Mouse (Mus musculus) thymus, adult 2 months (tissue): ENCODE data around the gene Fam163b. TPM values are rescaled to one million over a fixed set of nuclear protein-coding genes. Genes with fewer than 3 reads are reported as not detected.

Source experiments
- DNase-seq: peaks from one replicate; pipeline ENCODE4 v3.0.0; 2021
- H3K27ac ChIP-seq: fragments of 200-500 bp; 2 replicates; pipeline ENCODE4 v1.5.1; 2012; ENCODE audit warnings: low read length, control low read depth; ENCODE audit not compliant: control insufficient read depth, insufficient read depth
- H3K27me3 ChIP-seq: fragments of 200-500 bp; 2 replicates; pipeline ENCODE4 v1.6.1; 2012; ENCODE audit warnings: mild to moderate bottlenecking, low read length, moderate library complexity, mixed read lengths; ENCODE audit not compliant: control insufficient read depth, insufficient read depth
- H3K36me3 ChIP-seq: fragments of 200-500 bp; 2 replicates; pipeline ENCODE4 v1.6.1; 2012; ENCODE audit warnings: mild to moderate bottlenecking, low read length, moderate library complexity; ENCODE audit not compliant: control insufficient read depth, insufficient read depth
- H3K4me1 ChIP-seq: fragments of 200-500 bp; replicated peaks from 2 replicates; pipeline ENCODE4 v1.6.1; 2012; ENCODE audit warnings: low read length; ENCODE audit not compliant: control insufficient read depth, insufficient read depth
- H3K4me3 ChIP-seq: fragments of 200-500 bp; 2 replicates; pipeline ENCODE4 v1.5.1; 2012; ENCODE audit warnings: mild to moderate bottlenecking, low read length, control low read depth, moderate library complexity; ENCODE audit not compliant: control insufficient read depth, insufficient read depth
- CTCF ChIP-seq: fragments of 200-500 bp; IDR thresholded peaks from 2 replicates; pipeline ENCODE4 v1.5.1; 2012; ENCODE audit warnings: mild to moderate bottlenecking, control low read depth, low read length, moderate library complexity, borderline replicate concordance; ENCODE audit not compliant: control insufficient read depth, poor library complexity, insufficient read depth; ENCODE audit errors: extremely low read depth
- POLR2A ChIP-seq: fragments of 200-500 bp; IDR thresholded peaks from 2 replicates; pipeline ENCODE4 v1.6.1; 2012; ENCODE audit warnings: mild to moderate bottlenecking, low read length, control low read depth, moderate library complexity; ENCODE audit not compliant: control insufficient read depth, poor library complexity, insufficient read depth; ENCODE audit errors: extremely low read depth
- WGBS: fragments of 180-500 bp; shearing (Covaris S2); methylation state at CpG from one replicate; pipeline ENCODE4 v1.1.7; 2018; 5-methylcytosine and 5-hydroxymethylcytosine counted together
- polyA plus RNA-seq: library from polyadenylated mRNA; depleted of rRNA; stranded (reverse); fragments of >200 nt; gene quantifications from 2 replicates; pipeline ENCODE4 v1.2.3, GENCODE M21; 2012; rRNA removed

Gene Fam163b
- polyA plus RNA-seq, 1 experiment: 7.8 TPM

DNA sequence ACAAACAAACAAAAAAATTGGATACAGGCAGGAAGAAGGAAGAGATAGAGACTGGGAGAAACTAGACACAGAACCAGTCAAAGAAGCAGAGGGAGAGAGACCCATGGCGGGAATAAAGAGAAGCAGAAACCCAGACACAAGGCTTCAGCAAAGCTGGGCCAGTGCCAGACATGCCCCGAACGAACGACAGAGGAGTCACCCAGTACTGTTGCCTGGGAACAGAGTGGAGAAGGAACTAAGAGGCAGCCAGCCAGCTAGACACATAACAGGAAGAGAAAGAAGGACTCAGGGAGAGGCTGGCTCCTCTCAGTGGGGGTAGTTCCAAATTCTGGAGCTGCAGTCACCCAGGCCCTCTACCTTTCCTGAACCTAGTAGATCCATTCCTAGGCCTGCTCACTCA lies 71.2 kb downstream of the Fam163b start:
- TF ChIP-seq POLR2A (no peak), CTCF (no peak)
- no peaks in the 10 kb centered on the region for H3K36me3 ChIP-seq
- no peak overlapping the region for H3K4me3 ChIP-seq
- H3K27me3 ChIP-seq: no peaks in the 10 kb centered on the region
- 26% methylated on average over 4 of the region's 4 CpGs for WGBS
- H3K4me1 ChIP-seq: peaks cover 37% of the 10 kb centered on the region
- H3K27ac ChIP-seq: no peak overlapping the region
- DNase-seq: no peak

DNA sequence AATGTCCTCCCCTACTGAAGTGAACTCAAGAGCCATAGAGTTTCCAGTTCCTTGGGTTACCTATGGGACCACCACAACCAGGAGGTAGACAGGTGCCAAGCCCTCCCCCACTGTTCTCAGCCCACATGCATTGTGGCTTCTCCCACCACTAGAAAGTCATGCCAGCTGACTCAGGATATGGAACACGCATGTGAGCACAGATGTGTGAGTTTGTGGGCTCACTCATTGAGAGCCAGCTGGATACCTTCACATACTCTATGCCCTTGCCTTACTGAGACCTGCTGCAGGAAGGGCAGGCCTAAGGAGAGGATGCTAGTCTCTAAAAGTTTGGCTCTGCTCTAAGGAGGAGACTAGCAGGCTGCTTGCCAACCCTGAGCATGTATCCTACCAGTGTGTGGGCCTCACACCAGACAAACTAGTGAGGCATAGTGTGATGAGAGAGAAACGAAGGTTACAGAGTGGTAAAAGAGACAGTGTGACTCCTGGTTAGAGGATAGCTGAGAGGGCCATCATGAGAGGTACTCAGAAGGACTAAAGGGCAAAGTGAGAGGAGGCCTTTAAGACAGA lies 72.0 kb downstream of the Fam163b start:
- WGBS: 30% methylated on average over 2 of the region's 2 CpGs
- Histone ChIP-seq H3K36me3 (no peaks in the 10 kb centered on the region), H3K27me3 (no peaks in the 10 kb centered on the region), H3K4me1 (peaks cover 37% of the 10 kb centered on the region), H3K4me3 (no peak overlapping the region), H3K27ac (no peak overlapping the region)
- DNase-seq: peak; percentile 60
- TF ChIP-seq POLR2A: no peak
- no peak for TF ChIP-seq CTCF

DNA sequence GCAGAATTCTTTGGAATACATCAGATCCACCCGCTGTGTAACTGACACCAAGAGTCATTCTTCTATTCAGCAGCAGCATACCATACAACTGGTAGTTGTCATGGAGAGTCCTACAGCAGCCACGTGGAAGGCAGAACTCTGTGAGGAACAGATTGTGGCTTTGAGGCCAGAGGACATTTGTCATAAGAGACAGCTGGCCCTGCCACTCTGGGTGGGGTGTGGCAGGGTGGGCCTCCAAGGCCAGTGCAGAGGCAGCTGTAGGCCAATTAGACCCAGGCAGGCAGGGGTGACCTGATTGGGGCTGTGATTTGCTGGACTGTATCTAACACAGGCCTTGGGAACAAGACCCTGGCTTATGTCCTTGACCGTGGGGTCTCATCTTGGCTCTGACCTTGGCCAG lies 72.6 kb downstream of the Fam163b start:
- Histone ChIP-seq H3K36me3 (no peaks in the 10 kb centered on the region), H3K4me1 (peaks cover 37% of the 10 kb centered on the region), H3K27ac (no peak overlapping the region), H3K27me3 (no peaks in the 10 kb centered on the region), H3K4me3 (no peak overlapping the region)
- WGBS: 62% methylated on average over 3 of the region's 3 CpGs
- TF ChIP-seq CTCF (no peak), POLR2A (no peak)
- DNase-seq: no peak

DNA sequence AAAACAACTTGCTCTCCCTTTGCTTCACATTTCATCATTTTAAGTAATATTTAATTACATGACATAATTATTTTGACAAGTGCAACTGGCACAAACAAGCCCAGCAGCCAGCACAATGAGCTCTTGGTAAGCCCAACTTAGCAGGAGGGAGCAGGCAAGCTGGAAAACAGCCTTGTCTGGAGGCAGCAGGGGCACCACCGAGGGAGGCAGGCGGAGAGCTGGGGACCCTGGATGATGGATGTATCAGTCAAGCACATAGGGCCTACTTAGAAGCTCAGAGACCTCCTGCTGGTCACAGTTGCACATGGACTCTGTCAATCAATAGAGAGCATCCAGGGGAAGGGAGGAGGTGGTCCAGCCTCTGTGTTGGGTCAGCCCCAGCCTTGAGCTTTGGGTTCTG lies 74.3 kb downstream of the Fam163b start:
- Histone ChIP-seq H3K4me3 (no peak overlapping the region), H3K4me1 (peaks cover 39% of the 10 kb centered on the region), H3K36me3 (no peaks in the 10 kb centered on the region), H3K27ac (no peak overlapping the region), H3K27me3 (no peaks in the 10 kb centered on the region)
- TF ChIP-seq POLR2A (no peak), CTCF (no peak)
- 90% methylated on average over 2 of the region's 2 CpGs for WGBS
- DNase-seq: no peak

DNA sequence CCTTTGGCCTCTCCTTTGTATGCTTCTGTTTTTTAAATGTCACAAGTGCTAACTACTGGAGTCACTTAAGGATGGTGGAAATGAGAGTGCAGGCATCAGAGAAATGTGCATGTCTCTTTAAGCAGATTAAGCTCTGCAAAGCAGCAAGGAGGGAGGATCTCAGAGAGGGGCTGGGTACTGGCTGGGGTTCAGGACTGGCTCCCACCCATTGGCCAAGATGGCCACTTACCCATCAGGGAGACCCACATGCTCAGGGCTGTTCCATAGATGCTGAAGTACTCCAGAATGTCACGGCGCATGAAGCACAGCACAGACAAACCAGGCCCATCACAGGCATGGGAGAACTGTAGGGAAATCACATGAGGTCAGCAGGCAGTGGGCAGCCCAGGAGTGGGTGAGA lies 75.2 kb downstream of the Fam163b start:
- H3K36me3 ChIP-seq: no peaks in the 10 kb centered on the region
- no peak overlapping the region for H3K4me3 ChIP-seq
- H3K27ac ChIP-seq: no peak overlapping the region
- DNase-seq: no peak
- peaks cover 42% of the 10 kb centered on the region for H3K4me1 ChIP-seq
- 100% methylated on average over 2 of the region's 2 CpGs for WGBS
- no peaks in the 10 kb centered on the region for H3K27me3 ChIP-seq
- no peak for TF ChIP-seq CTCF
- TF ChIP-seq POLR2A: no peak

Other genes starting within 250 kb of the Fam163b start
- 20.8 and 23.1 TPM in 2 replicates for gene Surf6, start 239.6 kb downstream of the Fam163b start, polyA plus RNA-seq
- gene Med22, start 231.8 kb downstream of the Fam163b start, polyA plus RNA-seq: 39.0 and 46.5 TPM in 2 replicates
- gene Rpl7a, start 231.7 kb downstream of the Fam163b start, polyA plus RNA-seq: 799 and 817 TPM in 2 replicates
- 33.8 and 36.4 TPM in 2 replicates for gene Surf2, start 226.1 kb downstream of the Fam163b start, polyA plus RNA-seq
- gene Surf1, start 226.0 kb downstream of the Fam163b start, polyA plus RNA-seq: 72.7 and 78.5 TPM in 2 replicates
- gene Surf4, start 208.6 kb downstream of the Fam163b start, polyA plus RNA-seq: 410 and 472 TPM in 2 replicates
- 0.75 and 0.96 TPM in 2 replicates for gene Stkld1, start 208.4 kb downstream of the Fam163b start, polyA plus RNA-seq
- gene Rexo4, start 178.1 kb downstream of the Fam163b start, polyA plus RNA-seq: 49.7 and 56.2 TPM in 2 replicates
- gene Adamts13, start 169.1 kb downstream of the Fam163b start, polyA plus RNA-seq: 1.1 and 1.2 TPM in 2 replicates
- 58.9 and 63.9 TPM in 2 replicates for gene Cacfd1, start 132.6 kb downstream of the Fam163b start, polyA plus RNA-seq
- gene Slc2a6, start 114.5 kb downstream of the Fam163b start, polyA plus RNA-seq: 14.0 and 17.5 TPM in 2 replicates
- 0.61 and 0.81 TPM in 2 replicates for gene Mymk, start 70.3 kb downstream of the Fam163b start, polyA plus RNA-seq
- 16.1 and 16.5 TPM in 2 replicates for gene Adamtsl2, start 63.1 kb downstream of the Fam163b start, polyA plus RNA-seq
- gene Dbh, start 22.7 kb upstream of the Fam163b start, polyA plus RNA-seq: 0.41 and 0.69 TPM in 2 replicates
- 10.5 and 12.3 TPM in 2 replicates for gene Sardh, start 105.8 kb upstream of the Fam163b start, polyA plus RNA-seq